Mouse (Mus musculus) heart, postnatal 0 days (tissue): ENCODE measurements around the gene 1700016C15Rik. TPM values are rescaled to one million over a fixed set of nuclear protein-coding genes. Genes with fewer than 3 reads are reported as not detected.
A peak's percentile ranks its signal among the peaks of the same experiment; 100 is the strongest.

Experiments
- ATAC-seq: fragments of 200-750 bp; cut with Nextera tagmentation; 2 replicates; pipeline ENCODE4 v1.8.0; 2017; ENCODE audit warnings: low read depth, moderate number of reproducible peaks, moderate library complexity; ENCODE audit not compliant: insufficient read depth
- DNase-seq: peaks from one replicate; pipeline ENCODE4 v3.0.0-alpha.2; 2016; ENCODE audit warnings: low spot score
- H3K27ac ChIP-seq: fragments of 300-500 bp; sonication (generic); 2 replicates; pipeline ENCODE4 v1.5.1; 2014; ENCODE audit warnings: low read depth, mild to moderate bottlenecking
- H3K27me3 ChIP-seq: fragments of 300-500 bp; sonication (generic); 2 replicates; pipeline ENCODE4 v1.6.1; 2014; ENCODE audit warnings: low read length, mixed read lengths; ENCODE audit not compliant: control insufficient read depth, insufficient read depth
- H3K36me3 ChIP-seq: fragments of 300-500 bp; sonication (generic); replicated peaks from 2 replicates; pipeline ENCODE4 v1.6.1; 2014; ENCODE audit warnings: low read length, mixed read lengths; ENCODE audit not compliant: control insufficient read depth, insufficient read depth
- H3K4me1 ChIP-seq: fragments of 300-500 bp; sonication (generic); 2 replicates; pipeline ENCODE4 v1.6.1; 2014; ENCODE audit warnings: antibody characterized with exemption; ENCODE audit not compliant: control insufficient read depth, insufficient read depth
- H3K4me2 ChIP-seq: fragments of 300-500 bp; sonication (generic); 2 replicates; pipeline ENCODE4 v1.6.1; 2014; ENCODE audit warnings: low read depth, mild to moderate bottlenecking, low read length, moderate library complexity
- H3K4me3 ChIP-seq: fragments of 300-500 bp; sonication (generic); 2 replicates; pipeline ENCODE4 v1.5.1; 2014; ENCODE audit warnings: low read depth, low read length
- H3K9ac ChIP-seq: fragments of 300-500 bp; sonication (generic); replicated peaks from 2 replicates; pipeline ENCODE4 v1.6.1; 2014; ENCODE audit warnings: low read depth, low read length, mixed read lengths
- H3K9me3 ChIP-seq: fragments of 300-500 bp; sonication (generic); replicated peaks from 2 replicates; pipeline ENCODE4 v1.6.1; 2016; ENCODE audit warnings: low read length; ENCODE audit not compliant: control insufficient read depth
- CTCF ChIP-seq: IDR thresholded peaks from 2 replicates; pipeline ENCODE4 v1.5.1; 2016; ENCODE audit warnings: antibody characterized with exemption, control low read depth, low read depth
- EP300 ChIP-seq: IDR thresholded peaks from 2 replicates; pipeline ENCODE4 v1.6.1; 2016; ENCODE audit warnings: antibody characterized with exemption, low read depth
- WGBS: fragments of 180-500 bp; shearing (Covaris S2); extraction: QIAGEN DNeasy Blood & Tissue Kit; methylation state at CpG from one replicate; pipeline ENCODE4 v1.1.7; 2014; 5-methylcytosine and 5-hydroxymethylcytosine counted together
- polyA plus RNA-seq: library from polyadenylated mRNA; unstranded; fragments of >200 nt; fragmentation: Nextera tagmentation; extraction: Ambion mirVana; gene quantifications from 2 replicates; pipeline ENCODE4 v1.2.1, GENCODE M21; 2015
- total RNA-seq: library from RNA; depleted of rRNA; stranded (reverse); fragments of >200 nt; gene quantifications from 2 replicates; pipeline ENCODE4 v1.2.3, GENCODE M21; 2014; ENCODE audit warnings: low replicate concordance; rRNA removed

1700016C15Rik gene
- total and polyA plus RNA-seq, 2 experiments from 2014 or later: not detected

DNA sequence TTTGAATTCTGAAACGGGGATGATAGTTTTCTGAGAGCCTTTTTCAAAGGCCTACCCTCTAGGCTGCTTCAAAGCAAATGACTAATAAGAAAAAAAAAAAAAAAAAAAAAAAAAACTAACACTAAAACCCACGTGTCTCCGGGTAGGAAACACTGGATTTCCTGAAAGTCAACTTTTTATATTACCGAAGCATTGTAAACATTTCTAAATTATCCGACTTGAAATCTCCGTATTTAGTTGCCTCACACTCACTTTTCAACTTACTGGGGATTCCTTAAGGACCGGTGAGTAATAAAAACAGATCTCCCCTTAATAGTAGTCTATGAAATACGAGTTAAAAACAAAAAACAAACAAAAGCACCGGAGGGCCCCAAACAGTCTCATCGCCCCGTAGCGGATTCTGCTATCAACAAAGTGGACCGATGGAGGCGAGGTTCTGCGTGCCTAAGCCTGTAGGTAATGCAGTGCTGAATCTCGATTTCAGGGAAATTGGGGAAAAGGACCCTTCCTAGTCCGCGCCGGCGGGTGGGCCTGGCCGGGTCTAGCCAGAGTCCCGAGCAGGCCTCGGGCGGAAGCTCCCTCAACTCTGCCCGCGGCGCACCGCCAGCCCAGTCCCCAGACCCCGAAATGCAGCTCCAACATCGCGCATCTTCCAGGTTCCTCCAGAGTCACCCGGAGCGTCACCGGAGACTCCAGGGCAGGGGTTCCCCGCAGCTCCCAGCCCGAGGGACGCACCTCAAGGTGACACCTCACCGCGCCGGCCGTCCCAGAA is 66.0 kb downstream of the 1700016C15Rik start:
- H3K27ac ChIP-seq: peak overlapping the region; percentile 99
- H3K9ac ChIP-seq: peak overlapping the region; percentile 91
- DNase-seq (peak; percentile 22), ATAC-seq (peak; percentile 16)
- no peaks in the 10 kb centered on the region for H3K9me3 ChIP-seq
- H3K4me2 ChIP-seq: peak overlapping the region; percentile 93
- H3K4me3 ChIP-seq: peak overlapping the region; percentile 97
- under 1% methylated on average over 41 of the region's 41 CpGs for WGBS
- H3K27me3 ChIP-seq: no peaks in the 10 kb centered on the region
- TF ChIP-seq CTCF (no peak), EP300 (no peak)
- H3K36me3 ChIP-seq: no peaks in the 10 kb centered on the region
- peaks cover 12% of the 10 kb centered on the region for H3K4me1 ChIP-seq

DNA sequence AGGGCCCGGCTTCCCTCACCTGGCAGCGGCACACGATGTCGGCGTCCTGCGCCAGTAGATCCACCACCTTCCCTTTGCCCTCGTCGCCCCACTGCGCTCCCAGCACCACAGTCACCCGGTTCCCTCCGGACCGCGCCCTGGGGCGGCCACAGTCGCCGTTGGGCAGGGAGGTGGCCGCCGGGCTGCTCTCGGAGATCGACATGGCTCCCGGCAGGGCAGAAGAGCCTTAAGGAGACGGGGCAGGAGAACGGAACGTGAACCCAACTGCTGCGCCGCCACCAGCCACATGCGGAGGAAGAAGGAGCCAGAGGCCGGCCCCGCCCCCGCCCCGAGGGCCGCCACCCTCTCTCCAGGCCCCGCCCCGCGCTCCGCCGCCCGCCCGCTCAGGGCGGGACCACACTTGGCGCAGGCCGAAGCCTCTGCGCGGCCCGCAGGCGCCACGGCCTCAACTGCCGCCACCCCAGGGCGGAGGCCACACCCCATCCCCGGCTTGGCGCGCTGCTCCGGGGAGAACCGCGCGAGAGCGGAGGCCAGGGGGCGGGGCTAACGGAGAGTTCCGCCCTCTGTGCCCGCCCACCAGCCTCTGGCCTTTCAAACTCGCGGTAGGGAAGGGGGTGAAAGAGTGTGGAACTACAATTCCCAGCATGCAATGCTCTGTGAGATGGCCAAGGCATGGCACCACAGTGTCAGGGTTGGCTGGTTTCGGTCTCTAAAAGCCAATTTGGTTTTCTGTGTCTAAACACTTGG is 66.8 kb downstream of the 1700016C15Rik start, which contains the start of gene Adss:
Adss (minus strand) TSS at position 319 of the 747 bp plus-strand sequence.
- under 1% methylated on average over 47 of the region's 64 CpGs for WGBS
- Histone ChIP-seq H3K4me2 (peak within 1 kb of the TSS; percentile 93), H3K27me3 (no peaks in the 10 kb centered on the region), H3K9ac (peak within 1 kb of the TSS; percentile 91), H3K27ac (peak within 1 kb of the TSS; percentile 99), H3K9me3 (no peaks in the 10 kb centered on the region), H3K36me3 (no peaks in the 10 kb centered on the region), H3K4me1 (peaks cover 12% of the 10 kb centered on the region), H3K4me3 (peak within 1 kb of the TSS; percentile 97)
- peak; percentile 98 for DNase-seq
- ATAC-seq: peak; percentile 99
- TF ChIP-seq CTCF (no peak), EP300 (no peak)

DNA sequence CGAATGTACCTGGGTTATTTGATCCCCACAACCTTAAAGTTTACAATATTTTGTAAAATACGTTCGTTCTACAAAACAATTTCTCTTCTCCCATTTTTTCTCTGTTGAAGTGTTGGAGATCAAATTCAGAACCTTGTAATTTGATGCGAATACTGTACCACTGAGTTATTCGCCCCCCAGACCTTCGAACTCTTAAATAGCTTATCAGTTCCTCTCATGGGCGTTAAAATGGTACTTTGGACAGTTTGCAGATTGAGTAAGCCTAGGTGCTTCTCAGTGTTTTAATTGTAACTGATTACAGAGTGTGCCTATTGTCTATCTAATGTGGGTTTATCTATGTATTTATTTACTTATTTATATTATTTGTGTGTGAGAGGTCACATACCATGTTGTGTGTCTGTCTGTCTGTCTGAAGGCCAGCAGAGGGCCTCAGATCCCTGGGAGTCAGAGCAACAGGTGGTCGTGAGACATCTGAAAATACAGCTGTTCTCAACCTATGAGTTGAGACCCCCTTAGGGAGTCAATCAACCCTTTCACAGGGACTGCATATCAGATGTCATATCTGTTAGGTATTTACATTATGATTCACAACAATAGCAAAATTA is 67.6 kb downstream of the 1700016C15Rik start:
- no peak for ATAC-seq
- H3K9ac ChIP-seq: no peak overlapping the region
- peak overlapping the region; percentile 97; the same call in 1 of the 2 replicates for H3K4me3 ChIP-seq
- no peak for DNase-seq
- no peaks in the 10 kb centered on the region for H3K27me3 ChIP-seq
- TF ChIP-seq EP300 (no peak), CTCF (peak; percentile 13; the same call in 1 of the 2 replicates)
- no peaks in the 10 kb centered on the region for H3K9me3 ChIP-seq
- no peak overlapping the region for H3K27ac ChIP-seq
- H3K4me2 ChIP-seq: peak overlapping the region; percentile 46; the same call in 1 of the 2 replicates
- peaks cover 12% of the 10 kb centered on the region for H3K4me1 ChIP-seq
- 65% methylated on average over 8 of the region's 8 CpGs for WGBS
- no peaks in the 10 kb centered on the region for H3K36me3 ChIP-seq

Other genes with a start within 250 kb of the 1700016C15Rik start
- 16.6 and 17.0 TPM in 2 replicates for gene Adss, start 66.7 kb downstream of the 1700016C15Rik start, total RNA-seq
- 8.7 and 9.5 TPM in 2 replicates for gene Adss, start 66.7 kb downstream of the 1700016C15Rik start, polyA plus RNA-seq